Mouse (Mus musculus) CH12.LX (cell line): Measurements from ENCODE around the gene Slc6a11. TPM values are rescaled to one million over a fixed set of nuclear protein-coding genes. Genes with fewer than 3 reads are reported as not detected.

ENCODE experiments used
- DNase-seq: peaks from one replicate; pipeline ENCODE4 v3.0.0-alpha.2; 2013; ENCODE audit errors: extremely low read depth
- H3K27ac ChIP-seq: 2 replicates; pipeline ENCODE4 v1.5.1; 2012; ENCODE audit warnings: low read depth, mild to moderate bottlenecking, control low read depth, moderate library complexity; ENCODE audit not compliant: insufficient read depth
- H3K27me3 ChIP-seq: replicated peaks from 2 replicates; pipeline ENCODE3; 2012; ENCODE audit warnings: inconsistent platforms
- H3K36me3 ChIP-seq, 2 experiments: replicated peaks in 1 of 2; 2 replicates each; pipeline versions ENCODE3 to v1.6.1; 2012; ENCODE audit warnings: inconsistent platforms in 1 of 2, low read length in 1 of 2, mild to moderate bottlenecking in 1 of 2, mixed read lengths in 1 of 2, moderate library complexity in 1 of 2; ENCODE audit not compliant: control insufficient read depth in 1 of 2, insufficient read depth in 1 of 2
- H3K4me1 ChIP-seq, 2 experiments: 2 replicates each; pipeline ENCODE4 v1.6.1; 2012; ENCODE audit warnings: inconsistent platforms in 1 of 2, moderate library complexity in 1 of 2; ENCODE audit not compliant: insufficient read depth in 2 of 2, control insufficient read depth in 1 of 2
- H3K4me2 ChIP-seq: 2 replicates; pipeline ENCODE4 v1.6.1; 2012; ENCODE audit warnings: low read depth, mild to moderate bottlenecking, control low read depth; ENCODE audit not compliant: poor library complexity, insufficient read depth, severe bottlenecking
- H3K4me3 ChIP-seq, 3 experiments: fragments of 150-350 bp in 1 of 3; sonication (generic) in 1 of 3; replicated peaks in 1 of 3; 2 replicates each; pipeline versions ENCODE3 to v1.5.1; 2011 to 2012; ENCODE audit warnings: low read depth in 2 of 3, low read length in 2 of 3, mild to moderate bottlenecking in 2 of 3, moderate library complexity in 2 of 3, control low read depth in 1 of 3, improper control_type of control experiment in 1 of 3, inconsistent platforms in 1 of 3, mixed read lengths in 1 of 3; ENCODE audit not compliant: poor library complexity in 1 of 3
- H3K79me2 ChIP-seq: replicated peaks from 2 replicates; pipeline ENCODE4 v1.6.1; 2012; ENCODE audit warnings: mild to moderate bottlenecking, moderate library complexity; ENCODE audit not compliant: control insufficient read depth, poor library complexity, insufficient read depth, severe bottlenecking; ENCODE audit errors: extremely low read depth
- H3K9ac ChIP-seq: 2 replicates; pipeline ENCODE4 v1.6.1; 2012; ENCODE audit warnings: low read depth, mild to moderate bottlenecking, control low read depth, moderate library complexity; ENCODE audit not compliant: insufficient read depth
- H3K9me3 ChIP-seq: replicated peaks from 2 replicates; pipeline ENCODE3; 2012; ENCODE audit warnings: low read length, inconsistent platforms, mixed read lengths
- CHD1 ChIP-seq: IDR thresholded peaks from 2 replicates; pipeline ENCODE4 v1.6.1; 2012; ENCODE audit warnings: low read depth, low read length, improper control_type of control experiment, inconsistent platforms
- CTCF ChIP-seq, 2 experiments: IDR thresholded peaks in 1 of 2; conservative IDR thresholded peaks in 1 of 2; 2 replicates each; pipeline ENCODE4 v1.5.1; 2011 to 2012; ENCODE audit warnings: low read depth in 2 of 2, low read length in 2 of 2, improper control_type of control experiment in 1 of 2, inconsistent platforms in 1 of 2, mild to moderate bottlenecking in 1 of 2, moderate library complexity in 1 of 2
- E2F4 ChIP-seq: IDR thresholded peaks from 2 replicates; pipeline ENCODE4 v1.6.1; 2011; ENCODE audit warnings: low read depth, low read length, improper control_type of control experiment; ENCODE audit not compliant: insufficient replicate concordance
- ELF1 ChIP-seq: IDR thresholded peaks from 2 replicates; pipeline ENCODE4 v1.6.1; 2014; ENCODE audit warnings: low read depth, mild to moderate bottlenecking, inconsistent platforms, low read length, improper control_type of control experiment
- GABPA ChIP-seq: IDR thresholded peaks from 2 replicates; pipeline ENCODE4 v1.6.1; 2012; ENCODE audit warnings: low read depth, low read length, improper control_type of control experiment, inconsistent platforms; ENCODE audit not compliant: insufficient replicate concordance
- HCFC1 ChIP-seq: IDR thresholded peaks from 2 replicates; pipeline ENCODE4 v1.6.1; 2012; ENCODE audit warnings: low read depth, mild to moderate bottlenecking, inconsistent platforms, low read length, improper control_type of control experiment
- JUN ChIP-seq: IDR thresholded peaks from 2 replicates; pipeline ENCODE4 v1.6.1; 2011; ENCODE audit warnings: low read depth, mild to moderate bottlenecking, low read length, improper control_type of control experiment, moderate library complexity; ENCODE audit not compliant: insufficient read depth
- JUND ChIP-seq: conservative IDR thresholded peaks from 2 replicates; pipeline ENCODE4 v1.6.1; 2011; ENCODE audit warnings: low read depth, low read length, improper control_type of control experiment
- KAT2A ChIP-seq: IDR thresholded peaks from 2 replicates; pipeline ENCODE4 v1.6.1; 2012; ENCODE audit warnings: low read length, improper control_type of control experiment, inconsistent platforms; ENCODE audit not compliant: insufficient replicate concordance
- MAX ChIP-seq: IDR thresholded peaks from 2 replicates; pipeline ENCODE4 v1.6.1; 2011; ENCODE audit warnings: low read length, improper control_type of control experiment
- MYC ChIP-seq: IDR thresholded peaks from 2 replicates; pipeline ENCODE4 v1.6.1; 2011; ENCODE audit warnings: low read depth, mild to moderate bottlenecking, improper control_type of control experiment, low read length
- NELFE ChIP-seq: IDR thresholded peaks from 2 replicates; pipeline ENCODE4 v1.6.1; 2011; ENCODE audit warnings: low read depth, low read length, improper control_type of control experiment
- NRF1 ChIP-seq: IDR thresholded peaks from 2 replicates; pipeline ENCODE4 v1.6.1; 2014; ENCODE audit warnings: low read depth, mild to moderate bottlenecking, inconsistent platforms, low read length, improper control_type of control experiment, moderate library complexity
- RAD21 ChIP-seq: IDR thresholded peaks from 2 replicates; pipeline ENCODE4 v1.6.1; 2011; ENCODE audit warnings: low read depth, mild to moderate bottlenecking, low read length, improper control_type of control experiment, moderate library complexity
- SMC3 ChIP-seq: IDR thresholded peaks from 2 replicates; pipeline ENCODE4 v1.6.1; 2011; ENCODE audit warnings: low read depth, low read length, improper control_type of control experiment
- TBP ChIP-seq: conservative IDR thresholded peaks from 2 replicates; pipeline ENCODE4 v1.6.1; 2011; ENCODE audit warnings: low read depth, low read length, improper control_type of control experiment
- TCF12 ChIP-seq: IDR thresholded peaks from 2 replicates; pipeline ENCODE4 v1.6.1; 2014; ENCODE audit warnings: low read depth, mild to moderate bottlenecking, inconsistent platforms, low read length, improper control_type of control experiment
- USF1 ChIP-seq: IDR thresholded peaks from 2 replicates; pipeline ENCODE4 v1.6.1; 2014; ENCODE audit warnings: low read depth, mild to moderate bottlenecking, inconsistent platforms, low read length, improper control_type of control experiment
- USF2 ChIP-seq: conservative IDR thresholded peaks from 2 replicates; pipeline ENCODE4 v1.6.1; 2011; ENCODE audit warnings: low read depth, low read length, improper control_type of control experiment
- ZC3H11A ChIP-seq: IDR thresholded peaks from 2 replicates; pipeline ENCODE4 v1.6.1; 2012; ENCODE audit warnings: low read depth, mild to moderate bottlenecking, inconsistent platforms, low read length, improper control_type of control experiment
- ZKSCAN1 ChIP-seq: IDR thresholded peaks from 2 replicates; pipeline ENCODE4 v1.6.1; 2012; ENCODE audit warnings: low read depth, inconsistent platforms, low read length, improper control_type of control experiment, borderline replicate concordance
- ZMIZ1 ChIP-seq: IDR thresholded peaks from 2 replicates; pipeline ENCODE4 v1.6.1; 2012; ENCODE audit warnings: low read depth, mild to moderate bottlenecking, inconsistent platforms, low read length, improper control_type of control experiment
- dilution Hi-C: fragments of 300-500 bp; cut with MboI; formaldehyde crosslinking; loops from 2 replicates; pipeline ENCODE4 v1.14.3; 2020; ENCODE audit warnings: low sequenced_read_pairs; ENCODE audit not compliant: extremely low pct_unique_long_range_greater_than_20kb, extremely low pct_ligation_motif_present
- in situ Hi-C: fragments of 300-500 bp; cut with MboI; formaldehyde crosslinking; loops from 3 replicates; pipeline ENCODE4 v1.14.3; 2019; ENCODE audit warnings: low sequenced_read_pairs, low pct_ligation_motif_present, low pct_unique_long_range_greater_than_20kb, mixed read lengths
- polyA plus RNA-seq: library from polyadenylated mRNA; unstranded; fragments of >175 nt; gene quantifications from 2 replicates; pipeline ENCODE4 v1.2.1, GENCODE M21; 2012; ENCODE audit warnings: low read depth; ENCODE audit not compliant: insufficient read length
- total RNA-seq, 2 experiments: library from RNA; depleted of rRNA; stranded (reverse); fragments of 300-350 nt in 1 of 2; fragments of >200 nt in 1 of 2; gene quantifications; 2 replicates each; pipeline ENCODE4 v1.2.3; 2012 to 2014

Gene Slc6a11
- total and polyA plus RNA-seq, 3 experiments, result not detected

GRCm38 (mm10) chr6:114264426-114264825, 133.4 kb downstream of the Slc6a11 start:
- no peak overlapping the region for H3K9ac ChIP-seq
- in situ Hi-C loops, result no loop called here
- no peaks in the 10 kb centered on the region for H3K36me3 ChIP-seq
- TF ChIP-seq TBP (no peak), MYC (no peak), ZMIZ1 (no peak), RAD21 (no peak), KAT2A (no peak), GABPA (no peak), CTCF (conservative IDR thresholded peaks at IDR 0.05 in 1 of 2, IDR thresholded peaks at IDR 0.05 in 1 of 2; ENCODE audit: low read depth in 2 of 2, low read length in 2 of 2) (no peak), USF2 (no peak), E2F4 (no peak), MAX (no peak), TCF12 (no peak), SMC3 (no peak), JUN (no peak), USF1 (no peak)
- no peaks in the 10 kb centered on the region for H3K4me1 ChIP-seq
- H3K79me2 ChIP-seq, result no peaks in the 10 kb centered on the region
- DNase-seq, result no peak
- H3K27me3 ChIP-seq, result peaks cover 88% of the 10 kb centered on the region
- H3K4me3 ChIP-seq, result no peak overlapping the region
- H3K27ac ChIP-seq, result no peak overlapping the region
- H3K4me2 ChIP-seq, result no peak overlapping the region
- dilution Hi-C loops, result no loop called here
- H3K9me3 ChIP-seq, result no peaks in the 10 kb centered on the region

- in situ Hi-C loops (no loop called here), dilution Hi-C loops (no loop called here)
- H3K4me1 ChIP-seq, result no peaks in the 10 kb centered on the region
- no peak overlapping the region for H3K4me2 ChIP-seq
- no peak overlapping the region for H3K27ac ChIP-seq
- no peak for TF ChIP-seq NRF1
- no peak for TF ChIP-seq CHD1
- TF ChIP-seq ZKSCAN1, result no peak
- TF ChIP-seq HCFC1, result no peak
- TF ChIP-seq USF1, result no peak
- TF ChIP-seq MYC, result no peak
- no peak for TF ChIP-seq CTCF (conservative IDR thresholded peaks at IDR 0.05 in 1 of 2, IDR thresholded peaks at IDR 0.05 in 1 of 2; ENCODE audit: low read depth in 2 of 2, low read length in 2 of 2)
- no peak for TF ChIP-seq JUND
- no peak for TF ChIP-seq NELFE
- TF ChIP-seq ZC3H11A, result no peak
- no peak for TF ChIP-seq ELF1
- TF ChIP-seq GABPA, result no peak
- TF ChIP-seq RAD21, result no peak
- no peak for TF ChIP-seq JUN
- TF ChIP-seq E2F4, result no peak
- TF ChIP-seq ZMIZ1, result no peak
- H3K79me2 ChIP-seq, result no peaks in the 10 kb centered on the region
- H3K36me3 ChIP-seq, result no peaks in the 10 kb centered on the region
- H3K27me3 ChIP-seq, result peaks cover 91% of the 10 kb centered on the region
- H3K9ac ChIP-seq, result no peak overlapping the region
- H3K4me3 ChIP-seq, result no peak overlapping the region
- H3K9me3 ChIP-seq, result no peaks in the 10 kb centered on the region
- DNase-seq, result no peak
Measured at GRCm38 (mm10) chr6:114266273-114266672, 135.2 kb downstream of the Slc6a11 start.
